Mouse (Mus musculus): ENCODE results near the gene Kank1. TPM values are rescaled to one million over a fixed set of nuclear protein-coding genes. Genes with fewer than 3 reads are reported as not detected.

The Kank1 gene
- polyA plus RNA-seq (2015; fragmentation: Nextera tagmentation; extraction: Ambion mirVana) = 5.7 and 6.8 TPM in 2 replicates

- Histone ChIP-seq H3K27ac (peak within 1 kb of the TSS; percentile 36; the same call in 1 of the 2 replicates), H3K27me3 (peaks cover 35% of the 10 kb centered on the region), H3K4me2 (replicated peaks) (peak within 1 kb of the TSS; percentile 99), H3K36me3 (no peaks in the 10 kb centered on the region), H3K9ac (replicated peaks) (peak within 1 kb of the TSS; percentile 69), H3K9me3 (no peaks in the 10 kb centered on the region), H3K4me1 (replicated peaks) (peaks cover 13% of the 10 kb centered on the region), H3K4me3 (replicated peaks) (peak within 1 kb of the TSS; percentile 74)
- ATAC-seq = peak; percentile 94
- under 1% methylated on average over 76 of the region's 76 CpGs for WGBS
Measured at GRCm38 (mm10) chr19:25236596-25237491, at the start of gene Kank1. Gene Kank1 (plus strand): TSS chr19:25236975.

DNA sequence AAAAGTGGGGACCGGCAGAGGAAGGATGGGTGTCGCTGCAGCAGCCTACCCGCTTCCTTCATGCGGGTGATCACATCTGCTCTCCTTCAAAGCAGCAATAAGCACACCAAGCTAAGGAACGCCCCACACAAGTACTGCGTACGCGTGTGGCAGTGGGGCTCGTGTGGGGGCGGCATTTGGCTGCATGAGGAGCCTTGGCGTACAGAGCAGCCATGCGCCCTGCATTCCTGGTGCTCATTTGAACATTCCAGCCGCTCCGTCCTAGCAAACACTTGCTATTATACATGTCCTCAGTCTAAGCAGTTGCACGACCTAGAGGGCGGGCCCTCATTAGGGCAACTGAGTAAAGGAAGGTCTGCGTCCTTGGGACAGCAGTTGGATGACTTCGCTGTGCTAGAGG is 49.1 kb upstream of the Kank1 start:
- Histone ChIP-seq H3K27ac (no peak overlapping the region), H3K9me3 (no peaks in the 10 kb centered on the region), H3K4me1 (replicated peaks) (no peaks in the 10 kb centered on the region; the same call in 1 of the 2 replicates), H3K27me3 (0 out of 2 replicates have a peak, but pooled peaks cover 4% of the 10 kb centered on the region), H3K4me2 (replicated peaks) (no peak overlapping the region), H3K36me3 (no peaks in the 10 kb centered on the region), H3K9ac (replicated peaks) (no peak overlapping the region), H3K4me3 (replicated peaks) (no peak overlapping the region)
- ATAC-seq = no peak
- WGBS = 80% methylated on average over 18 of the region's 18 CpGs

- H3K27me3 ChIP-seq = no peaks in the 10 kb centered on the region
- no peak overlapping the region for H3K9ac ChIP-seq (replicated peaks)
- H3K4me1 ChIP-seq (replicated peaks) = no peaks in the 10 kb centered on the region
- no peak overlapping the region for H3K27ac ChIP-seq
- no peaks in the 10 kb centered on the region for H3K36me3 ChIP-seq
- 94% methylated on average over 9 of the region's 9 CpGs for WGBS
- H3K4me2 ChIP-seq (replicated peaks) = no peak overlapping the region
- ATAC-seq = no peak
- no peak overlapping the region for H3K4me3 ChIP-seq (replicated peaks)
- no peaks in the 10 kb centered on the region for H3K9me3 ChIP-seq
Measured at GRCm38 (mm10) chr19:25193751-25194150, 43.0 kb upstream of the Kank1 start.

DNA sequence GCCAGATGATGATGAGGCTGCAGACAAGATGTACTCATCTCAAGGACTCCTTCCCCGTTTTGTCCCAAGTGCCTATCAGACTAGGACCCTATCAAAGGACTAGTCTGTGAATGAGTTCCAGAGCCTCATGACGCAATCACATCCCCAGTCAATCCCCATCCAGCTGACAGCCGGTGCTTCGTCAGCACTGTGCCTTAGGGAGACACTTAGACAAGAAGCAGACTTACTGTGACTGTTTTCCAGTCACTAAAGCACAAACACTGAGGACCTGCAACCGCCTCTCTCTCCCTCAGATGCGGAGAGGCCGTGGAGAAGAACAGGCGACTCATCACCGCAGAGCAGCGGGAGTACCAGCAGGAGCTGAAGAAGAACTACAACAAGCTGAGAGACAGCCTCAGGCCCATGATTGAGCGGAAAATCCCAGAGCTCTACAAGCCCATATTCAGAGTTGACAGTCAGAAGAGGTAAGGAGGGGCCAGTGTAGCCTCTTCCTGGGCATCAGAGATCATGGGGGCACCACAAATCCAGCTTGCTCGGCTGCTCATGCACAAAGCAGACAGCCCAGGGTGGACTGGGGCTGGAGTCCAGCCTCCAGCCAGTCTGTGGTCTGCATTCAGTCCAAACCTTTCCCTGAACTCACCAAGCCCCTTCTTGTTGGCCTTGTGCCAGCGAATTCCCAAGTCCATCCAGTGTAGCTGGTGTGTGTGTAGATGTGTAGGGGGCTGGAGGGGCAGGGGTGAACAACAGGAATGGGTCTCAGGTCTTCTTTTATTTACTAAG is 36.5 kb upstream of the Kank1 start:
- WGBS = 77% methylated on average over 13 of the region's 13 CpGs

DNA sequence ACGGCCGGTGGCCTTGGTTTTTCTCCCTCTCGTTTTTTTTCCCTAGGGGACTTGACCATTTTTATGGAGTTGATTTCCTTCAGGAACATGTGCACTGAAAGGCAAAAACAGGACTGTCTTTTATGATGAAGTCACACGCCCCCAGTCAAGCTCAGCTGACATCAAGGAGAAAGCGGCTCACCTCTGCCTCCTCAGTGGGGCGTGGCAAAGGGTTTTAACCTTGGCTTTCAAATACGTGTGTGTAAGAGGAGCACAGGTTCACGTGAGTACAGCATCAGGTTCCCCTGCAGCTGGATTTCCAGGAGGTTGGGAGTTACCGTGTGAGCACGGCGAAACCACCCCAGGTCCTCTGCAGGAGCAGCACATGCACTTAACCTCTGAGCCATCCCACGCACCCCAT is 33.7 kb upstream of the Kank1 start:
- Histone ChIP-seq H3K4me1 (replicated peaks) (peaks cover 11% of the 10 kb centered on the region), H3K4me2 (replicated peaks) (no peak overlapping the region), H3K9ac (replicated peaks) (no peak overlapping the region), H3K27ac (no peak overlapping the region), H3K36me3 (no peaks in the 10 kb centered on the region), H3K27me3 (peaks cover 22% of the 10 kb centered on the region), H3K9me3 (no peaks in the 10 kb centered on the region), H3K4me3 (replicated peaks) (no peak overlapping the region)
- ATAC-seq = no peak
- 86% methylated on average over 12 of the region's 12 CpGs for WGBS

More for the DNA sequence above, 36.5 kb upstream of the Kank1 start:
- H3K9ac ChIP-seq (replicated peaks) = no peak overlapping the region
- H3K9me3 ChIP-seq = no peaks in the 10 kb centered on the region
- no peak overlapping the region for H3K4me3 ChIP-seq (replicated peaks)
- H3K36me3 ChIP-seq = no peaks in the 10 kb centered on the region
- H3K4me2 ChIP-seq (replicated peaks) = no peak overlapping the region
- H3K27me3 ChIP-seq = 0 out of 2 replicates have a peak, but pooled peaks cover 3% of the 10 kb centered on the region
- no peak for ATAC-seq
- H3K4me1 ChIP-seq (replicated peaks) = no peaks in the 10 kb centered on the region
- H3K27ac ChIP-seq = no peak overlapping the region

GRCm38 (mm10) chr19:25206969-25207368 is 29.8 kb upstream of the Kank1 start:
- no peak overlapping the region for H3K4me3 ChIP-seq (replicated peaks)
- WGBS = 59% methylated on average over 12 of the region's 12 CpGs
- H3K9me3 ChIP-seq = no peaks in the 10 kb centered on the region
- no peak for ATAC-seq
- H3K27ac ChIP-seq = no peak overlapping the region
- no peak overlapping the region for H3K4me2 ChIP-seq (replicated peaks)
- H3K9ac ChIP-seq (replicated peaks) = no peak overlapping the region
- H3K4me1 ChIP-seq (replicated peaks) = peaks cover 22% of the 10 kb centered on the region
- no peaks in the 10 kb centered on the region for H3K36me3 ChIP-seq
- H3K27me3 ChIP-seq = peaks cover 38% of the 10 kb centered on the region

DNA sequence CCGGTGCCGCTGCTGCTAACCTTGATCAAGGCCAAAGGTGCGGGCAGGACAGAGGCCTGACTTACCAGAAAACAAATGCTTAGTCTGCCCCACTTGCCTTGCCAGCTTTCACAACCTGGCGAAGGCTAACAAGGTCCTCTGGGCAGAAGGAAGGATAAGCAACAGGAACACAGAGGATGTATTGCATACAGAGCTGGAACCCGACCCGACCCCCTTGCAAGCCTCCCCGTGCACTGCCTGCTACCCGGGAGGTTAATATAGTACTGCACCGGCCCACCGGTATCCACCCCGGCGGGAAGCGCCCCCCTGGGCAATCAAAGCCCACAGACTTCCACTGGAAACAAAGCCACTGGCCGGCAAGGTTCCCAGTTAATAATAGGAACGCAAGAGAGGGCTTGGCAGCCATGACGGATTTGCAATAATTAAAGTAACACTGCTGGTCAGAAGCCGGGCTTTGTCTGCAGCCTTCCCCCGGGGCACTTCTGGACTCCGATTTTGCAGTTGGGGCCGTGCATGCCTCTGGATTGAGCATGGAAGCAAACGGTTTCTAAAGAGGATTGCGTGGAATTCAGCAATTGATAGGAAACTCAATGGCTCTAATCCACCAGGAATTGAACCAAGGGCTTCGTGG is 28.9 kb upstream of the Kank1 start:
- no peaks in the 10 kb centered on the region for H3K36me3 ChIP-seq
- peak overlapping the region; percentile 24; the same call in 1 of the 2 replicates for H3K9ac ChIP-seq (replicated peaks)
- 2% methylated on average over 23 of the region's 23 CpGs for WGBS
- peaks cover 22% of the 10 kb centered on the region for H3K4me1 ChIP-seq (replicated peaks)
- H3K9me3 ChIP-seq = 0 out of 2 replicates have a peak, but pooled peaks cover 3% of the 10 kb centered on the region
- peak overlapping the region; percentile 51 for H3K4me2 ChIP-seq (replicated peaks)
- peaks cover 38% of the 10 kb centered on the region for H3K27me3 ChIP-seq
- peak; percentile 87 for ATAC-seq
- no peak overlapping the region for H3K27ac ChIP-seq
- peak overlapping the region; percentile 25 for H3K4me3 ChIP-seq (replicated peaks)

DNA sequence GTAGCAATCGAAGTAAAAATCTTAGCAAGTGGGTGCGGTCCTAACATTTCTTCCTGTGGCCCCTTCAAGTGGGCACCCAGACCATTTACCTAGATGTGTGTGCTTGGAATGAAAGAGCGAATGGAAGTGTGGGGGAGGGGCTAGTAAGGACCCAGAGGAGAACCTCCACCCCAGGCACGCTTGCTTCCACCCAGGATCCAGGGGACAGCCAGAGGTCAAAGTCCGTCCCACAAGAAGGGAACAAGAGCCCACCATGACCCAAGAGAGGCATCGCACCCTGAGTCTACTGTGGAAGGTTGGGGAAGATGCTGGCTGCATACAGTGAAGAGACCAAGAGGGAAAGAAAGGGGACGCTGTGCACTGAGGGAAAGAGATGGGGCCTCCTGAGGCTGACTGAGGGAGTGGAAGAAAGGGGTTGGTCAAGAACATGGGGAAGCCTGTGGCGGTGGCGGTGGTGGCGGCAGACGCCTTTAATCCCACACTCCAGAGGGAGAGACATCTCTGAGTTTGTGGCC is 28.1 kb upstream of the Kank1 start:
- Histone ChIP-seq H3K4me1 (replicated peaks) (peaks cover 22% of the 10 kb centered on the region), H3K27me3 (peaks cover 38% of the 10 kb centered on the region), H3K9ac (replicated peaks) (no peak overlapping the region), H3K4me3 (replicated peaks) (no peak overlapping the region), H3K4me2 (replicated peaks) (peak overlapping the region; percentile 51), H3K36me3 (no peaks in the 10 kb centered on the region), H3K9me3 (peaks cover 10% of the 10 kb centered on the region; the same call in 1 of the 2 replicates), H3K27ac (no peak overlapping the region)
- WGBS = 47% methylated on average over 11 of the region's 11 CpGs
- ATAC-seq = 0 out of 2 replicates have a peak, but pooled peaks have one; percentile 13

DNA sequence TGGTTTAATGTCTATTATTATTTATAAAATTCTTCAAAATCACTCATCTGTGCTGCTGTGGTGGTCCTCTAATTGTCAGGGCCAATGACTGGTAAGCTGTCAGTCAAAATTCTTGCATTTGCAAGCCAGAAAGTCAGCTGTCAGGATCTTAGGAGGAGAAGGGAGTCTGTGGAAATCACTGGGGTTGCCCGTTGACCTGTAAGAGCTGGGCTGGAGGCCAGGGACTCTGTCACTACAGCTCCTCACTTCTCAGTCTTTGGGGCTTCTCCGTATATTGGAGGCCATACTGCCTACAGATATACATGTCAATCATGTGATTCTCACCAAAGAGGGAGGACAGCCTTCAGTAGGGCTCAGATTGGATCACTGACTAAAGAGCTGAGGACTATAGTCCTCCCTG is 16.2 kb upstream of the Kank1 start:
- Histone ChIP-seq H3K4me3 (replicated peaks) (no peak overlapping the region), H3K27ac (no peak overlapping the region), H3K4me1 (replicated peaks) (no peaks in the 10 kb centered on the region), H3K9me3 (no peaks in the 10 kb centered on the region), H3K36me3 (no peaks in the 10 kb centered on the region), H3K27me3 (no peaks in the 10 kb centered on the region), H3K4me2 (replicated peaks) (no peak overlapping the region), H3K9ac (replicated peaks) (no peak overlapping the region)
- ATAC-seq = no peak
- 87% methylated on average over 2 of the region's 2 CpGs for WGBS

- Histone ChIP-seq H3K4me3 (replicated peaks) (no peak overlapping the region), H3K36me3 (no peaks in the 10 kb centered on the region), H3K27ac (no peak overlapping the region), H3K4me1 (replicated peaks) (no peaks in the 10 kb centered on the region), H3K4me2 (replicated peaks) (no peak overlapping the region), H3K27me3 (no peaks in the 10 kb centered on the region), H3K9ac (replicated peaks) (no peak overlapping the region), H3K9me3 (no peaks in the 10 kb centered on the region)
- WGBS = 70% methylated on average over 9 of the region's 9 CpGs
- ATAC-seq = no peak
Measured at GRCm38 (mm10) chr19:25221964-25222640, 14.7 kb upstream of the Kank1 start.

Data from midbrain, embryonic 13.5 days (tissue).